Mouse (Mus musculus): Measurements from ENCODE around the gene Ghsr. TPM values are rescaled to one million over a fixed set of nuclear protein-coding genes. Genes with fewer than 3 reads are reported as not detected.
A peak's percentile ranks its signal among the peaks of the same experiment; 100 is the strongest.

Gene Ghsr
- total and polyA plus RNA-seq, 3 experiments = not detected

DNA sequence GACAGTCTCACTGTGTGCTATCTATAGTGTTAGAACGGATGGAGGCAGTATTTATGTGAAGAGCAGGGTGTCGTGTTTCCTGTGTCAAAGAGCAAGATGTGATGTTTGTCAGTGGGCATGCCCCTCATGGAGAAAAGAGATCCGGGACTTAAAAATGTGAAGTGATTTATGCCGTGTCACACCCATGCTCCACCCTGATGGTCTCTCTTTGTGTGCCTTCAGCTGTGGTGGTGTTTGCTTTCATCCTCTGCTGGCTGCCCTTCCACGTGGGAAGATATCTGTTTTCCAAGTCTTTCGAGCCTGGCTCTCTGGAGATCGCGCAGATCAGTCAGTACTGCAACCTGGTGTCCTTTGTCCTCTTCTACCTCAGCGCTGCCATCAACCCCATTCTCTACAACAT lies 3.2 kb downstream of the Ghsr start:
- dilution Hi-C loops (cut with MboI; ENCODE audit: extremely low pct_ligation_motif_present, extremely low pct_unique_long_range_greater_than_20kb, low sequenced_read_pairs) = no loop called here
- no peak overlapping the region for H3K27ac ChIP-seq (ENCODE audit: insufficient read depth, low read depth)
- H3K4me3 ChIP-seq (replicated peaks in 1 of 3; ENCODE audit: low read depth in 2 of 3, low read length in 2 of 3, poor library complexity in 1 of 3) = no peak overlapping the region
- peaks cover 0 to 8% of the 10 kb centered on the region in 2 experiments; a peak in 2 of 4 replicates for H3K4me1 ChIP-seq (ENCODE audit: control insufficient read depth in 1 of 2, insufficient read depth in 2 of 2)
- DNase-seq (ENCODE audit: extremely low read depth) = no peak
- no peak for TF ChIP-seq MAZ (IDR thresholded peaks at IDR 0.05; ENCODE audit: low read depth, low read length)
- no peak for TF ChIP-seq CHD1 (IDR thresholded peaks at IDR 0.05; ENCODE audit: low read depth, low read length)
- no peak for TF ChIP-seq KAT2A (IDR thresholded peaks at IDR 0.05; ENCODE audit: insufficient replicate concordance, low read length)
- no peak for TF ChIP-seq E2F4 (IDR thresholded peaks at IDR 0.05; ENCODE audit: insufficient replicate concordance, low read depth, low read length)
- no peak for TF ChIP-seq MEF2A (IDR thresholded peaks at IDR 0.05; ENCODE audit: borderline replicate concordance, low read depth, low read length)
- no peak for TF ChIP-seq ELF1 (IDR thresholded peaks at IDR 0.05; ENCODE audit: low read depth, low read length)
- TF ChIP-seq RCOR1 (conservative IDR thresholded peaks at IDR 0.05; ENCODE audit: low read depth, low read length) = no peak
- TF ChIP-seq ZKSCAN1 (IDR thresholded peaks at IDR 0.05; ENCODE audit: borderline replicate concordance, low read depth, low read length) = no peak
- TF ChIP-seq EP300 (IDR thresholded peaks at IDR 0.05; ENCODE audit: low read length) = no peak
- peaks cover 5% of the 10 kb centered on the region for H3K9me3 ChIP-seq (replicated peaks; ENCODE audit: low read length)
- no peak overlapping the region for H3K9ac ChIP-seq (ENCODE audit: insufficient read depth, low read depth)
- no peaks in the 10 kb centered on the region for H3K36me3 ChIP-seq (replicated peaks in 1 of 2; ENCODE audit: control insufficient read depth in 1 of 2, insufficient read depth in 1 of 2, low read length in 1 of 2)
- H3K4me2 ChIP-seq (ENCODE audit: insufficient read depth, low read depth, poor library complexity, severe bottlenecking) = no peak overlapping the region
- no peaks in the 10 kb centered on the region for H3K27me3 ChIP-seq (replicated peaks)
- in situ Hi-C loops (cut with MboI; ENCODE audit: low pct_ligation_motif_present, low pct_unique_long_range_greater_than_20kb, low sequenced_read_pairs) = no loop called here
- no peaks in the 10 kb centered on the region for H3K79me2 ChIP-seq (replicated peaks; ENCODE audit: control insufficient read depth, extremely low read depth, insufficient read depth, poor library complexity, severe bottlenecking)

DNA sequence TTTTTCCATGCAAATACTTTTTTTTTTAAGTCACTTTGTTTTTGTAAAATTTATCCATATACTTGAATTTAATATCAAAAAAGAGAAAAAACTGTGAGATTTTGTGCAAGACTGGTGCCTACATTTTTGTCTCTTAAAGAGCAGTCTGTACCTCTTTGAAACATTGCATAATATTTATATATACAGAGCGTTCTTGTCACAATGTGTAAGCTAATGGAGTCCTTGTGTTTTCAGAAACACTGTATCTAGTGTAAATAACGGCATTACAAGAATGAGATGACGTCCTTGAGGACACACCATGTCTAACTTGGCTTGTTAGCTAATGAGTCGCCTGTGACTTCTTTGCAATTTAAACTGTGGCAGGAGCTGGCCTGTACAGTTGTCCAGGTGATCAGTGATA lies 6.8 kb downstream of the Ghsr start:
- TF ChIP-seq SIN3A (IDR thresholded peaks at IDR 0.05; ENCODE audit: low read length) = no peak
- 0 out of 2 replicates have a peak, but pooled peaks have one; percentile 18 for TF ChIP-seq ZNF384 (IDR thresholded peaks at IDR 0.05; ENCODE audit: low read depth, low read length)
- no peak for TF ChIP-seq E2F4 (IDR thresholded peaks at IDR 0.05; ENCODE audit: insufficient replicate concordance, low read depth, low read length)

GRCm38 (mm10) chr3:27384836-27385235 lies 13.7 kb downstream of the Ghsr start:
- Histone ChIP-seq H3K27me3 (replicated peaks) (no peaks in the 10 kb centered on the region), H3K4me3 (replicated peaks in 1 of 3; ENCODE audit: low read depth in 2 of 3, low read length in 2 of 3, poor library complexity in 1 of 3) (no peak overlapping the region), H3K27ac (ENCODE audit: insufficient read depth, low read depth) (no peak overlapping the region), H3K79me2 (replicated peaks; ENCODE audit: control insufficient read depth, extremely low read depth, insufficient read depth, poor library complexity, severe bottlenecking) (no peaks in the 10 kb centered on the region), H3K36me3 (replicated peaks in 1 of 2; ENCODE audit: control insufficient read depth in 1 of 2, insufficient read depth in 1 of 2, low read length in 1 of 2) (no peaks in the 10 kb centered on the region), H3K9me3 (replicated peaks; ENCODE audit: low read length) (no peaks in the 10 kb centered on the region), H3K4me1 (ENCODE audit: control insufficient read depth in 1 of 2, insufficient read depth in 2 of 2) (peaks cover 2% of the 10 kb centered on the region in 2 experiments; a peak in 1 of 4 replicates), H3K9ac (ENCODE audit: insufficient read depth, low read depth) (no peak overlapping the region), H3K4me2 (ENCODE audit: insufficient read depth, low read depth, poor library complexity, severe bottlenecking) (no peak overlapping the region)
- dilution Hi-C loops (cut with MboI; ENCODE audit: extremely low pct_ligation_motif_present, extremely low pct_unique_long_range_greater_than_20kb, low sequenced_read_pairs) = no loop called here
- TF ChIP-seq CTCF (conservative IDR thresholded peaks at IDR 0.05 in 1 of 2, IDR thresholded peaks at IDR 0.05 in 1 of 2; ENCODE audit: low read depth in 2 of 2, low read length in 2 of 2) = peak in 1 of 2 experiments; percentile 47; a peak in 2 of 4 replicates
- no peak for TF ChIP-seq SIN3A (IDR thresholded peaks at IDR 0.05; ENCODE audit: low read length)
- no peak for TF ChIP-seq MAX (IDR thresholded peaks at IDR 0.05; ENCODE audit: low read length)
- TF ChIP-seq TCF12 (IDR thresholded peaks at IDR 0.05; ENCODE audit: low read depth, low read length) = no peak
- no peak for TF ChIP-seq POLR2AphosphoS2 (IDR thresholded peaks at IDR 0.05; ENCODE audit: low read depth, low read length)
- TF ChIP-seq IRF4 (IDR thresholded peaks at IDR 0.05; ENCODE audit: low read depth, low read length) = no peak
- DNase-seq (ENCODE audit: extremely low read depth) = no peak
- in situ Hi-C loops (cut with MboI; ENCODE audit: low pct_ligation_motif_present, low pct_unique_long_range_greater_than_20kb, low sequenced_read_pairs) = no loop called here

More for the DNA sequence above, 6.8 kb downstream of the Ghsr start:
- in situ Hi-C loops (cut with MboI; ENCODE audit: low pct_ligation_motif_present, low pct_unique_long_range_greater_than_20kb, low sequenced_read_pairs) = no loop called here
- no peak overlapping the region for H3K4me2 ChIP-seq (ENCODE audit: insufficient read depth, low read depth, poor library complexity, severe bottlenecking)
- no peak overlapping the region for H3K9ac ChIP-seq (ENCODE audit: insufficient read depth, low read depth)
- no peak overlapping the region for H3K27ac ChIP-seq (ENCODE audit: insufficient read depth, low read depth)
- dilution Hi-C loops (cut with MboI; ENCODE audit: extremely low pct_ligation_motif_present, extremely low pct_unique_long_range_greater_than_20kb, low sequenced_read_pairs) = no loop called here
- no peaks in the 10 kb centered on the region for H3K27me3 ChIP-seq (replicated peaks)
- DNase-seq (ENCODE audit: extremely low read depth) = no peak
- no peaks in the 10 kb centered on the region for H3K9me3 ChIP-seq (replicated peaks; ENCODE audit: low read length)
- no peaks in the 10 kb centered on the region for H3K36me3 ChIP-seq (replicated peaks in 1 of 2; ENCODE audit: control insufficient read depth in 1 of 2, insufficient read depth in 1 of 2, low read length in 1 of 2)
- no peak overlapping the region for H3K4me3 ChIP-seq (replicated peaks in 1 of 3; ENCODE audit: low read depth in 2 of 3, low read length in 2 of 3, poor library complexity in 1 of 3)
- peaks cover 0 to 8% of the 10 kb centered on the region in 2 experiments; a peak in 2 of 4 replicates for H3K4me1 ChIP-seq (ENCODE audit: control insufficient read depth in 1 of 2, insufficient read depth in 2 of 2)
- no peaks in the 10 kb centered on the region for H3K79me2 ChIP-seq (replicated peaks; ENCODE audit: control insufficient read depth, extremely low read depth, insufficient read depth, poor library complexity, severe bottlenecking)

All from CH12.LX (cell line).